Mouse (Mus musculus) lung, adult 2 months (tissue): ENCODE data around the gene Stab2.

Experiments
- CTCF ChIP-seq: fragments of 200-500 bp; IDR thresholded peaks from 2 replicates; pipeline ENCODE4 v1.5.1; 2011; ENCODE audit warnings: mild to moderate bottlenecking, low read length, control low read depth; ENCODE audit not compliant: insufficient read depth
- POLR2A ChIP-seq: fragments of 200-500 bp; IDR thresholded peaks from 2 replicates; pipeline ENCODE4 v1.6.1; 2011; ENCODE audit warnings: low read depth, mild to moderate bottlenecking, control low read depth, low read length, borderline replicate concordance; ENCODE audit errors: extremely low read depth

DNA sequence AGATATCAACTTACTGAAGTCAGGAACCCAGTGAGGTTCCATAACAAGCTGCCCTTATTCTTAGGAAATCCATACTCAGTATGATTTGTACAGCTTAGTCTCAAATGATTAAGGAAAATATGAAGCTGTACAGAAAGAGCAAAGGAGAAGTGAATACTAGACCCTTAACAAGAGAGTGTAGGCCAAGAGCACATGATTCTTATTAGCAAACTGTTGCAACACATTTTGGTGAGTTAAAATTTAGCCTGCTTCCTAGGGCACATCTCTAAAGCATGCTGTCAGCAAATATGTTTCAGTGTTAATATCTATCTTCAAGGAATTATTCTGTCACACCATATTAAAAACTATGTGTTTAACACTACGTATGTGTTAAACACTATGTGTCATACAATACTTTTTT is 121.4 kb downstream of the Stab2 start:
- TF ChIP-seq POLR2A, result no peak
- TF ChIP-seq CTCF, result no peak
